Mouse (Mus musculus) lung, adult 2 months (tissue): ENCODE data around the gene Thsd4.

Experiments used
- CTCF ChIP-seq: fragments of 200-500 bp; IDR thresholded peaks from 2 replicates; pipeline ENCODE4 v1.5.1; 2011; ENCODE audit warnings: mild to moderate bottlenecking, low read length, control low read depth; ENCODE audit not compliant: insufficient read depth
- POLR2A ChIP-seq: fragments of 200-500 bp; IDR thresholded peaks from 2 replicates; pipeline ENCODE4 v1.6.1; 2011; ENCODE audit warnings: low read depth, mild to moderate bottlenecking, control low read depth, low read length, borderline replicate concordance; ENCODE audit errors: extremely low read depth

- no peak for TF ChIP-seq POLR2A
- TF ChIP-seq CTCF = no peak
These were observed 469.4 kb downstream of the Thsd4 start for GRCm38 (mm10) chr9:60052415-60052814.
